Mouse (Mus musculus) left cerebral cortex, postnatal 10 days (tissue): ENCODE data around the gene Adgrb3. TPM values are rescaled to one million over a fixed set of nuclear protein-coding genes. Genes with fewer than 3 reads are reported as not detected.
"Not testable (repeated sequence)": the region's sequence is repeated elsewhere in the genome, so short reads cannot be mapped to it uniquely, and the experiment has no call there.

ENCODE experiments used
- DNase-seq, 2 experiments: peaks; one replicate each; pipeline ENCODE4 v3.0.0; 2021 to 2022; ENCODE audit warnings: low spot score in 2 of 2, mixed read lengths in 1 of 2; ENCODE audit errors: extremely low spot score in 1 of 2
- intact Hi-C: fragments of 180-260 bp; cut with DNase I; formaldehyde crosslinking; loops from one replicate; pipeline ENCODE4 v1.15.1; 2025
- total RNA-seq, 2 experiments: library from RNA; stranded (reverse); gene quantifications; 2 replicates each; pipeline ENCODE4 v1.2.3; 2021

The Adgrb3 gene
- total RNA-seq, 2 experiments from 2014 or later: 150 to 156 TPM

DNA sequence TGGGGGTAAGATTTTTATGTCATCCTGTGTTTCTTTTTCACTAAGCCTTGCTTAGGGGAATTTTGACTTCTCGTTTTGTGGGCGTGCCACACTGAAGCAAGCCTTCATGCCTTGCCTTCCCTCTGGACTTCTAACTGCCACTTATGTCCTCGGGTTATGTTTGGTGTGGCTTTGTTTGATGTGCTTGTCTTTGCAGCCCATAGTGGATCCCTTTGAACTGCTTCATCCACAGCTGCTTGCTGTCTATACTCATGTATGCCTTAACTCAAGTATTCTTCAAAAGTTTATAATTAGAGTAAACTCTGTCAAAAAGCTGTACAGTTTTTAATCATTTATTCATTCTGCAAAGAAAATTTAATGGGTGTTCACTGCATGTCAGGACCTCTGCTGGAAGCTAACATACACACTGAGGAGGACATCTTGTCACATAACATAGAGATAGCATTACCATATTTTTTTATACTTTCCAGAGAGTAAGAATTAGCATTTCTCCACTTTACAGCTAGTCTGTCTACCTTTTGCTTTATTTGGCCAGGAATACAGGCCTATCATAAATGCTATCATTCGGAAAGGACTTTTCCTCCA is 748.1 kb downstream of the Adgrb3 start:
- no peak for DNase-seq
- intact Hi-C loops: loop anchor here (10.0 kb wide), 1 partner anchor 143 kb away; no protein-coding TSS in a partner anchor

GRCm38 (mm10) chr1:25079395-25079794 is 750.1 kb downstream of the Adgrb3 start:
- intact Hi-C loops: no loop called here
- DNase-seq: no peak

DNA sequence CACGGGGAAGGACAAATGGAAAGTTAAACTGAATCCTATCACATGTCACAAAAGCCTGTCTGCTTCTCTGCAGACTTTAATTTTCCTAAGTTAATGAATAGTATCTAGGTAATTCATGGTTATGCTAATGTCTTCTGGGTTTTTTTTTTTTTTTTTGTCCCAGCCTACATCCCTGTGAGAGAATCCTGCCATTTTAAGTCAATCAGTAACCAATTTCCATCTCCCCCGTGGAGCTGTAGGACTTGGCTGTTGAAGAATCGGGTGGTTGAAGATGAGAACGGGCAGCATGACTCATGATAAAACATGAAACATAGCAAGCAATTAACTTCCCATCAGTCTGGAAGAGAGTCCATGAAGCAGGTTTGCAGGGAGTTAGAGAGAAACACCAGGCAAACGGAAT is 753.6 kb downstream of the Adgrb3 start:
- intact Hi-C loops: no loop called here
- no peak for DNase-seq

DNA sequence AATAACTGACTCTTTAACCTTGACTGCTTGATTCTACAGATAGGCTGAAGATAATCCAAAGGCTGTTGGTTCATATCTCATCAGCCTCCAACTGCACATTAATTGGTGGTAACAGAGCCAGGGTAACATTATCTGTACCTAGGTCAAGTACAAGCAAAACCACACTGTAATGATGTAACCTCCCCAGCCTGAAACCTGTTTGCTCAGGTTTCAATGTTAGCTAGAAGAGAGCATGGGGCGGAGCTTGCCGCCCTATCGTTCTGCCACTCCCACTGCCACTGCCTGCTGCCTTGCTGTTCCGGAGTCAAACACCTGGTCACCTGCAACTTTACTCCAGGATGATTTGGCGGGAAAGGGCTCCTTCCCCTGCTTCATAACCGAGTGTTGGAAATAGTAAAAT is 765.5 kb downstream of the Adgrb3 start:
- intact Hi-C loops: no loop called here
- no peak for DNase-seq

DNA sequence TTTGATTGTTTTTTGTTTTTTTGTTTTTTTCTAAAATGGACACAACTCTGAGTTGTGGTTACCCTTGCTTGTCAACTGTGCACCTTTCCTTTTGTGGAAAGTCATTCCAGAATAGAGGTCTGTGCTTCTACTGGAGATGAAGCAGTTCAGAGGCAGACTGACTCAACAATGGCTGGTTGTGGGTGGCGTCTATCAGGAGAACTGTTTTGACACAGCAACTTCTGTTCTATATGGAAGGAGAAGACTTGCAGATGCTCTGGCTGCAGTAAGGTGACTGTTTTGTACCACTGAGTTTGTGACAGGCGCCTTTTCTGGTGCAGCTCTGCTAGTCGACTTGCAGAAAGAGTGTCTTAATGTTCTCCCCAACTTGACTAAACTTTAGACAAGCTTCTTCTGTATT is 768.6 kb downstream of the Adgrb3 start:
- intact Hi-C loops: no loop called here
- DNase-seq: no peak

DNA sequence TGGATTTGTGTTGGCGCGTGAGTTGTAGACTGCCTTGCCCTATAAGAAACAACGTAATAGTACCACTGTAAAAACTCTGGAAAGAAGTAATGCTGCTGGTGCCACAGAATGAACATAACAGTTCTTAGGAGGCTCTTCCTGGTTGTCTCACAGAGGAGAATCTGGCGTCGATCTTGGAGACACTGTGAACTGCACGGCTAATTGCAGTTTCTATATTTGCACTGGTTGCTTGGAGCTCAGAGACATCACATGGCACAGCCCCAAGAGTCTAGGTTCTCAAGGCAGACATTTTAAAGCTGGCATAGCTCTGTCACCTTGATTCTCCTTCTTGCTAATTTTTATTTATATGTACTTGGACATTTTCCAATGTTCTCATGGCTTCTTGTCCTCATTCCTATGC is 769.3 kb downstream of the Adgrb3 start:
- intact Hi-C loops: no loop called here
- peak in 1 of 2 experiments; percentile 40 for DNase-seq

- intact Hi-C loops: no loop called here
- DNase-seq: no peak
These were observed 771.9 kb downstream of the Adgrb3 start for GRCm38 (mm10) chr1:25057656-25058055.

DNA sequence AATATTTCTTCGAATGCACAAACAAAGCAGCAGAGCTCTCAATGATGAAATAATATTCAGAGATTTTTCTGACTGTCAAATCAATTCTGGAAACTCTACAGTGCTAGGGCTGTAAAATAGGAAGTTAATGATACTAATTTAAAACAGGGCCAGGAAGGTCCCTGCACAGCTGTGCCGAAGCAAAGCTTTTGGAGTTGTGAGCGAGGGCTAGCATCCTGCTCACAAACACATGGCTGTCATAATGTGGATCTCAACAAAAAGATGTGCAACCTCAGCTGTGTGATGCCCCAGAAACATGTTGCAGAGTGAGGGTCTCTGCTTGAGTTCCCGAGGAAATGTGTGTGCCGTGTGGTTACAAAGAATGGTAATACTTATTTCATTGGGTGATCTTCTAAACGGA is 772.3 kb downstream of the Adgrb3 start:
- DNase-seq: no peak
- intact Hi-C loops: no loop called here

GRCm38 (mm10) chr1:25042091-25042490 is 787.4 kb downstream of the Adgrb3 start:
- DNase-seq: no peak
- intact Hi-C loops: no loop called here

DNA sequence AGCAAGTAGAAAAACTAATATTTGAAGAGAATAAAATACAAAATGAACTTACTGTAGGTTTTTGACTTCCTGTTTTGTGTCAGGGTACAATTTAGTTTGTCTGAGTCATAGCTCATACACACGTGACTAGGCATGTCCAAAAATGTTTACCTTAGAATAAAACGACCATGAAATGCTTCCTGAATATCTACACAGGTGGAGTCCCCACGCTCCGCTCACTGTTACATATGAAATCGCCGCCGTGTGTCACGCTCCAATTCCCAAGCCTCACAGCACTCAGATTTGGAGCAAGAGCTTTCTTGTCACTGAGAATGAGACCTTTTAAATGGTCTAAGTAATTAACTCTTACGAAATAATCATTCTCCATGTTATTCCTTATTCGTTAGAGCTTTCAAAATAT is 795.3 kb downstream of the Adgrb3 start:
- DNase-seq: no peak
- intact Hi-C loops: no loop called here

GRCm38 (mm10) chr1:25033155-25034095 is 796.1 kb downstream of the Adgrb3 start:
- peak in 1 of 2 experiments; percentile 56 for DNase-seq
- intact Hi-C loops: no loop called here

DNA sequence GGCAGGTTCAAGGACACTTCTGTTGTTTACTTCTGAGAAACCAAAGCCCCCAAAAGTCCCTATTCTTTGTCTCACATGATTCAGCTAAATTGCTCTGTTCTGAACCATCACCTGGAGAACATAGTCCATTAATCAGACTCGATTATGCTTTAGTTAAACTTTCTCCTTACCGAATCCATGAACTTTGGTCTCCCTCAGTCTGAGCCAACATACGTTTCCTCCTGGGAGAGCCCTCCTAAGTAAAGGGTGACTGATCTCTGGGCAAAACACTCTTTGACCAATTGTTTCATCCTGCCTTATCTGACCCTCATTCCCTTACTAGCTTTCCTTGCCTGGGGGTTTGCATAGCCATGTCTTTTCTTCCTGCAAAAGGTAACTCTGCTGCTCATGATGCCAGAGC is 806.4 kb downstream of the Adgrb3 start:
- intact Hi-C loops: no loop called here
- no peak for DNase-seq

- DNase-seq, intact Hi-C loops: not testable (repeated sequence)
These were observed 811.7 kb downstream of the Adgrb3 start for GRCm38 (mm10) chr1:25017851-25018250.
